Mouse (Mus musculus) gastrocnemius, adult 18-20 months (tissue): ENCODE results near the gene Gaa. TPM values are rescaled to one million over a fixed set of nuclear protein-coding genes. Genes with fewer than 3 reads are reported as not detected.
A peak's percentile ranks its signal among the peaks of the same experiment; 100 is the strongest.

Source experiments
- DNase-seq: peaks from one replicate; pipeline ENCODE4 v3.0.0; 2021; ENCODE audit warnings: low spot score
- total RNA-seq, 2 experiments: library from RNA; stranded (reverse); gene quantifications; 2 replicates each; pipeline ENCODE4 v1.2.3; 2021

Gaa gene
- total RNA-seq, 2 experiments from 2014 or later: 174 to 191 TPM

- no peak for DNase-seq
Observed at GRCm38 (mm10) chr11:119300246-119300935, 32.7 kb downstream of the Gaa start.

- no peak for DNase-seq
Observed at GRCm38 (mm10) chr11:119300986-119301385, 33.3 kb downstream of the Gaa start.

- DNase-seq: peak; percentile 41
Observed at GRCm38 (mm10) chr11:119304904-119305712, 37.4 kb downstream of the Gaa start.

GRCm38 (mm10) chr11:119306762-119307657, 39.3 kb downstream of the Gaa start:
- peak; percentile 21 for DNase-seq

- DNase-seq: no peak
Observed at GRCm38 (mm10) chr11:119307658-119307867, 39.9 kb downstream of the Gaa start, which contains the start of gene Card14. TSS of gene Card14 (plus strand) at chr11:119307768.

GRCm38 (mm10) chr11:119307916-119308315, 40.2 kb downstream of the Gaa start:
- no peak for DNase-seq

GRCm38 (mm10) chr11:119310621-119311020, 42.9 kb downstream of the Gaa start:
- DNase-seq: no peak

GRCm38 (mm10) chr11:119314252-119314936, 46.7 kb downstream of the Gaa start:
- DNase-seq: peak; percentile 23

- DNase-seq: peak; percentile 61
Observed at GRCm38 (mm10) chr11:119316720-119317119, 49.0 kb downstream of the Gaa start.

GRCm38 (mm10) chr11:119322521-119322920, 54.8 kb downstream of the Gaa start:
- no peak for DNase-seq

GRCm38 (mm10) chr11:119325068-119325467, 57.4 kb downstream of the Gaa start:
- no peak for DNase-seq

- no peak for DNase-seq
Observed at GRCm38 (mm10) chr11:119330592-119330991, 62.9 kb downstream of the Gaa start.

GRCm38 (mm10) chr11:119331970-119332369, 64.3 kb downstream of the Gaa start:
- DNase-seq: no peak

Other genes starting within 250 kb of the Gaa start
- 1 to 10 TPM in 1 of 2 experiments, under 1 TPM in 1; 0.85 to 1.0 TPM for gene Cbx2, start 244.9 kb upstream of the Gaa start, total RNA-seq
- 1 to 10 TPM; 2.6 to 3.5 TPM for gene Cbx8, start 226.9 kb upstream of the Gaa start, total RNA-seq
- 1 to 10 TPM; 1.6 to 2.5 TPM for gene Cbx4, start 181.7 kb upstream of the Gaa start, total RNA-seq
- gene Tbc1d16, start 39.4 kb upstream of the Gaa start, total RNA-seq: 10 to 100 TPM; 29.7 to 29.9 TPM
- gene Ccdc40, start 39.3 kb upstream of the Gaa start, total RNA-seq: under 1 TPM in 1 of 2 experiments, not detected in 1; 0.26 TPM
- gene Eif4a3, start 32.2 kb downstream of the Gaa start, total RNA-seq: 10 to 100 TPM; 32.2 to 43.5 TPM
- gene Card14, start 39.9 kb downstream of the Gaa start, total RNA-seq: under 1 TPM; 0.21 to 0.34 TPM
- 1 to 10 TPM; 3.3 to 3.4 TPM for gene Sgsh, start 87.6 kb downstream of the Gaa start, total RNA-seq
- 1 to 10 TPM; 2.4 to 2.8 TPM for gene Slc26a11, start 87.7 kb downstream of the Gaa start, total RNA-seq
- gene Rnf213, start 125.2 kb downstream of the Gaa start, total RNA-seq: 1 to 10 TPM; 5.7 to 6.6 TPM
- 1 to 10 TPM; 4.4 to 5.7 TPM for gene Endov, start 223.5 kb downstream of the Gaa start, total RNA-seq